Comparison of ENCODE assay signal across 11 mouse cellular contexts in the genomic region with DNA sequence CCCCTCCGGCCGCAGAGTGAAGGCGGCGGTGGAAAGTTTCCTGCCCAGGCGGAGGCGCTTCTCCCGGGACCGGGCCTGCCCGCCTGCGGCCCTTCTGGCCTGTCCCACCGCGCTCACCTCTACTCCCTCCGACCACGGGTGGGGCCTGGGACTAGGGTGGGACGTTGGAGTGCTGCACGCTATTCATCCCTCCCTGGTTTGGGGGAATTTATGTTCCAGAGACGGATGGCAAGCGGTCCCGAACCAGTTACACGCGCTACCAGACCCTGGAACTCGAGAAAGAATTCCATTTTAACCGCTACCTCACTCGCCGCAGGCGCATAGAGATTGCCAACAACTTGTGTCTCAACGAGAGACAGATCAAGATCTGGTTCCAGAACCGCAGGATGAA. TPM values are rescaled to one million over a fixed set of nuclear protein-coding genes. Genes with fewer than 3 reads are reported as not detected.
DNase-seq lines count a peak whose midpoint lies in the region; ATAC-seq and TF ChIP-seq lines count a peak whose summit lies in the region.
"Had no signal": no experiment of that assay in that cellular context is flagged by ENCODE, and none has a peak within 500 bp of the region (broad histone marks: within the 10 kb centered on the region; RNA-seq: fewer than 3 reads in every experiment).

No protein-coding gene starts in this region.

- peak; percentile 48 for ATAC-seq in kidney, postnatal 0 days (replicated peaks; ENCODE audit: low FRiP score, low read depth)
- ATAC-seq in hindbrain, embryonic 16.5 days, result 0 out of 2 replicates have a peak, but pooled peaks have one; percentile 9
- ATAC-seq in neural tube, embryonic 12.5 days (ENCODE audit: low FRiP score, low read depth), result no peak; the same call in 1 of the 2 replicates

- peaks cover 10% of the 10 kb centered on the region; the same call in 1 of the 2 replicates for H3K27me3 ChIP-seq in kidney, postnatal 0 days (ENCODE audit: insufficient read depth, low read length)
- H3K27me3 ChIP-seq in hindbrain, embryonic 16.5 days (replicated peaks; ENCODE audit: control insufficient read depth, insufficient read depth, low read length), result peaks cover 68% of the 10 kb centered on the region
- no peaks in the 10 kb centered on the region for H3K27me3 ChIP-seq in neural tube, embryonic 12.5 days (replicated peaks)

- no peaks in the 10 kb centered on the region for H3K9me3 ChIP-seq in kidney, postnatal 0 days (replicated peaks; ENCODE audit: low read length)
- H3K9me3 ChIP-seq in hindbrain, embryonic 16.5 days (ENCODE audit: control insufficient read depth, low read length), result no peaks in the 10 kb centered on the region
- H3K9me3 ChIP-seq in neural tube, embryonic 12.5 days, result no peaks in the 10 kb centered on the region

- DNase-seq in adrenal gland, adult (ENCODE audit: inconsistent age in 2 of 2, low spot score in 1 of 2), result peak; percentile 55 to 83
- no peak for DNase-seq in adrenal gland, postnatal 4 days (ENCODE audit: low spot score in 2 of 2)
- DNase-seq in kidney, postnatal 0 days (ENCODE audit: low spot score), result no peak
- no peak for DNase-seq in kidney, postnatal 14 days
- no peak for DNase-seq in left cerebral cortex, adult 9 months (ENCODE audit: low spot score in 2 of 2)
- no peak for DNase-seq in cerebellum, adult 11-12 months
- DNase-seq: thymus, postnatal 36 days had no signal

- 9% methylated on average over 28 of the region's 28 CpGs for WGBS in kidney, postnatal 0 days
- 1% methylated on average over 28 of the region's 28 CpGs for WGBS in hindbrain, embryonic 16.5 days
- 2% methylated on average over 28 of the region's 28 CpGs for WGBS in neural tube, embryonic 12.5 days

- H3K4me3 ChIP-seq in kidney, postnatal 0 days (replicated peaks; ENCODE audit: low read depth, low read length), result peak overlapping the region; percentile 24
- H3K4me3 ChIP-seq in hindbrain, embryonic 16.5 days (ENCODE audit: low read length), result peak overlapping the region; percentile 41
- H3K4me3 ChIP-seq in neural tube, embryonic 12.5 days, result peak overlapping the region; percentile 47

- no peak for TF ChIP-seq CTCF in kidney, postnatal 0 days (IDR thresholded peaks at IDR 0.05; ENCODE audit: low read depth)

- H3K27ac ChIP-seq in kidney, postnatal 0 days, result peak overlapping the region; percentile 78; the same call in 1 of the 2 replicates
- peak overlapping the region; percentile 73 for H3K27ac ChIP-seq in hindbrain, embryonic 16.5 days (ENCODE audit: low read depth, low read length)
- H3K27ac ChIP-seq in neural tube, embryonic 12.5 days, result peak overlapping the region; percentile 96
- H3K27ac ChIP-seq: macrophage had no signal

- peaks cover 41% of the 10 kb centered on the region for H3K4me1 ChIP-seq in kidney, postnatal 0 days (replicated peaks; ENCODE audit: insufficient read depth, low read length)
- H3K4me1 ChIP-seq in hindbrain, embryonic 16.5 days (ENCODE audit: control insufficient read depth, insufficient read depth, low read depth, low read length), result peaks cover 3% of the 10 kb centered on the region
- peaks cover 93% of the 10 kb centered on the region for H3K4me1 ChIP-seq in neural tube, embryonic 12.5 days

- peak overlapping the region; percentile 61 for H3K4me2 ChIP-seq in kidney, postnatal 0 days (ENCODE audit: low read length)
- H3K4me2 ChIP-seq in hindbrain, embryonic 16.5 days (ENCODE audit: low read length), result peak overlapping the region; percentile 62
- peak overlapping the region; percentile 86 for H3K4me2 ChIP-seq in neural tube, embryonic 12.5 days (replicated peaks)

- 0 out of 2 replicates have a peak, but pooled peaks cover 2% of the 10 kb centered on the region for H3K36me3 ChIP-seq in kidney, postnatal 0 days (ENCODE audit: insufficient read depth, low read length)
- H3K36me3 ChIP-seq in hindbrain, embryonic 16.5 days (ENCODE audit: control insufficient read depth, insufficient read depth, low read length), result no peaks in the 10 kb centered on the region
- peaks cover 2% of the 10 kb centered on the region; the same call in 1 of the 2 replicates for H3K36me3 ChIP-seq in neural tube, embryonic 12.5 days

- peak overlapping the region; percentile 49 for H3K9ac ChIP-seq in kidney, postnatal 0 days (ENCODE audit: low read depth, low read length)
- peak overlapping the region; percentile 66 for H3K9ac ChIP-seq in hindbrain, embryonic 16.5 days (ENCODE audit: low read depth, low read length)
- peak overlapping the region; percentile 90 for H3K9ac ChIP-seq in neural tube, embryonic 12.5 days

RNA-seq across cellular contexts. Expression of a gene that starts 3.7 kb away (rescaled TPM):
- 10 to 100 TPM; 11.3 to 13.4 TPM for total RNA-seq in adrenal gland, postnatal 4 days (2021)
- 5.9 and 7.0 TPM in 2 replicates for polyA plus RNA-seq in kidney, postnatal 0 days (2015; fragmentation: Nextera tagmentation; extraction: Ambion mirVana)
- 57.7 and 61.2 TPM in 2 replicates for polyA plus RNA-seq in hindbrain, embryonic 16.5 days (2015; fragmentation: Nextera tagmentation; extraction: Ambion mirVana)
- polyA plus RNA-seq in neural tube, embryonic 12.5 days (2016; fragmentation: Nextera tagmentation; extraction: Ambion mirVana), result 69.5 and 77.4 TPM in 2 replicates
- polyA plus RNA-seq: macrophage had no signal

RNA-seq across cellular contexts. Expression of a gene that starts 16.9 kb away (rescaled TPM):
- total RNA-seq in adrenal gland, postnatal 4 days (2021), result 10 to 100 TPM; 40.3 to 41.5 TPM
- 7.8 and 9.3 TPM in 2 replicates for polyA plus RNA-seq in kidney, postnatal 0 days (2015; fragmentation: Nextera tagmentation; extraction: Ambion mirVana)
- 4.0 and 9.0 TPM in 2 replicates for polyA plus RNA-seq in hindbrain, embryonic 16.5 days (2015; fragmentation: Nextera tagmentation; extraction: Ambion mirVana)
- polyA plus RNA-seq in neural tube, embryonic 12.5 days (2016; fragmentation: Nextera tagmentation; extraction: Ambion mirVana), result 68.8 and 77.1 TPM in 2 replicates
- polyA plus RNA-seq: macrophage had no signal

RNA-seq across cellular contexts. Expression of a gene that starts 24.6 kb away (rescaled TPM):
- total RNA-seq in adrenal gland, postnatal 4 days (2021), result 10 to 100 TPM; 22.2 to 22.7 TPM
- 5.8 TPM in 2 replicates for polyA plus RNA-seq in kidney, postnatal 0 days (2015; fragmentation: Nextera tagmentation; extraction: Ambion mirVana)
- 3.2 and 9.9 TPM in 2 replicates for polyA plus RNA-seq in hindbrain, embryonic 16.5 days (2015; fragmentation: Nextera tagmentation; extraction: Ambion mirVana)
- polyA plus RNA-seq in neural tube, embryonic 12.5 days (2016; fragmentation: Nextera tagmentation; extraction: Ambion mirVana), result 44.5 and 65.6 TPM in 2 replicates
- polyA plus RNA-seq: heart, embryonic 16.5 days; macrophage had no signal

RNA-seq across cellular contexts. Expression of a gene that starts 38.8 kb away (rescaled TPM):
- total RNA-seq in adrenal gland, postnatal 4 days (2021), result 1 to 10 TPM; 3.0 to 4.8 TPM
- 11.0 and 12.4 TPM in 2 replicates for polyA plus RNA-seq in kidney, postnatal 0 days (2015; fragmentation: Nextera tagmentation; extraction: Ambion mirVana)
- polyA plus RNA-seq in hindbrain, embryonic 16.5 days (2015; fragmentation: Nextera tagmentation; extraction: Ambion mirVana), result 0.16 and 0.31 TPM in 2 replicates
- polyA plus RNA-seq in neural tube, embryonic 12.5 days (2016; fragmentation: Nextera tagmentation; extraction: Ambion mirVana), result 45.2 and 47.4 TPM in 2 replicates
- polyA plus RNA-seq: heart, embryonic 16.5 days; macrophage had no signal

RNA-seq across cellular contexts. Expression of a gene that starts 47.8 kb away (rescaled TPM):
- 1 to 10 TPM; 7.9 to 8.0 TPM for total RNA-seq in adrenal gland, postnatal 4 days (2021)
- polyA plus RNA-seq in kidney, postnatal 0 days (2015; fragmentation: Nextera tagmentation; extraction: Ambion mirVana), result 2.7 and 3.9 TPM in 2 replicates
- polyA plus RNA-seq in hindbrain, embryonic 16.5 days (2015; fragmentation: Nextera tagmentation; extraction: Ambion mirVana), result 19.1 and 20.4 TPM in 2 replicates
- polyA plus RNA-seq in neural tube, embryonic 12.5 days (2016; fragmentation: Nextera tagmentation; extraction: Ambion mirVana), result 32.1 and 35.5 TPM in 2 replicates
- polyA plus RNA-seq: macrophage had no signal

Comparison
In these comparisons a context has a peak if more than half of its experiments do, and no peak if none do; other contexts are left out.
1. DNase-seq: peak in adrenal gland, adult (2 of 2); none in adrenal gland, postnatal 4 days (0 of 2), kidney, postnatal 0 days (single experiment), kidney, postnatal 14 days (single experiment), left cerebral cortex, adult 9 months (0 of 2) and cerebellum, adult 11-12 months (single experiment).
2. Peak in every context shown above with its lines, with median percentiles within 50 percentile points of each other: H3K27ac ChIP-seq, H3K4me2 ChIP-seq, H3K4me3 ChIP-seq and H3K9ac ChIP-seq.